Mouse (Mus musculus) intestine, postnatal 0 days (tissue): ENCODE data around the gene Syne1. TPM values are rescaled to one million over a fixed set of nuclear protein-coding genes. Genes with fewer than 3 reads are reported as not detected.

Source experiments
- ATAC-seq: fragments of 200-750 bp; cut with Nextera tagmentation; 2 replicates; pipeline ENCODE4 v1.8.0; 2017; ENCODE audit warnings: mild to moderate bottlenecking, moderate TSS enrichment, moderate library complexity
- H3K27ac ChIP-seq: fragments of 300-500 bp; sonication (generic); 2 replicates; pipeline ENCODE4 v1.5.1; 2014; ENCODE audit warnings: mild to moderate bottlenecking, low read depth, low read length, moderate library complexity
- H3K27me3 ChIP-seq: fragments of 300-500 bp; sonication (generic); replicated peaks from 2 replicates; pipeline ENCODE4 v1.6.1; 2014; ENCODE audit warnings: low read length, mixed read lengths; ENCODE audit not compliant: control insufficient read depth, insufficient read depth
- H3K36me3 ChIP-seq: fragments of 300-500 bp; sonication (generic); 2 replicates; pipeline ENCODE4 v1.6.1; 2014; ENCODE audit warnings: mild to moderate bottlenecking, moderate library complexity; ENCODE audit not compliant: control insufficient read depth, insufficient read depth
- H3K4me1 ChIP-seq: fragments of 300-500 bp; sonication (generic); replicated peaks from 2 replicates; pipeline ENCODE4 v1.6.1; 2014; ENCODE audit warnings: antibody characterized with exemption, low read length, mixed read lengths; ENCODE audit not compliant: control insufficient read depth, insufficient read depth
- H3K4me2 ChIP-seq: fragments of 300-500 bp; sonication (generic); replicated peaks from 2 replicates; pipeline ENCODE4 v1.6.1; 2014; ENCODE audit warnings: low read depth, mild to moderate bottlenecking, moderate library complexity
- H3K4me3 ChIP-seq: fragments of 300-500 bp; sonication (generic); 2 replicates; pipeline ENCODE4 v1.5.1; 2014; ENCODE audit warnings: low read depth, low read length
- H3K9ac ChIP-seq: fragments of 300-500 bp; sonication (generic); 2 replicates; pipeline ENCODE4 v1.6.1; 2014; ENCODE audit warnings: mild to moderate bottlenecking, low read depth, low read length
- H3K9me3 ChIP-seq: fragments of 300-500 bp; sonication (generic); 2 replicates; pipeline ENCODE4 v1.6.1; 2016; ENCODE audit warnings: mixed run types; ENCODE audit not compliant: control insufficient read depth
- CTCF ChIP-seq: sonication (generic); IDR thresholded peaks from 2 replicates; pipeline ENCODE4 v1.5.1; 2016; ENCODE audit warnings: low read depth, mild to moderate bottlenecking, control low read depth, antibody characterized with exemption, moderate library complexity
- WGBS: fragments of 180-500 bp; shearing (Covaris S2); extraction: QIAGEN DNeasy Blood & Tissue Kit; methylation state at CpG from one replicate; pipeline ENCODE4 v1.1.7; 2014; 5-methylcytosine and 5-hydroxymethylcytosine counted together
- polyA plus RNA-seq: library from polyadenylated mRNA; unstranded; fragments of >200 nt; fragmentation: Nextera tagmentation; extraction: Ambion mirVana; gene quantifications from 2 replicates; pipeline ENCODE4 v1.2.1, GENCODE M21; 2015

Gene Syne1
- polyA plus RNA-seq, 1 experiment from 2014 or later = 4.3 TPM

GRCm38 (mm10) chr10:5250702-5251101 is 300.6 kb downstream of the Syne1 start:
- no peak overlapping the region for H3K27ac ChIP-seq
- H3K4me3 ChIP-seq = no peak overlapping the region
- H3K36me3 ChIP-seq = peaks cover 13% of the 10 kb centered on the region; the same call in 1 of the 2 replicates
- no peaks in the 10 kb centered on the region for H3K4me1 ChIP-seq
- no peak for TF ChIP-seq CTCF
- WGBS = 55% methylated on average over 10 of the region's 10 CpGs
- no peak overlapping the region for H3K9ac ChIP-seq
- ATAC-seq = no peak
- H3K4me2 ChIP-seq = no peak overlapping the region
- no peaks in the 10 kb centered on the region for H3K9me3 ChIP-seq
- H3K27me3 ChIP-seq = no peaks in the 10 kb centered on the region

- 85% methylated on average over 4 of the region's 4 CpGs for WGBS
- ATAC-seq = no peak
- Histone ChIP-seq H3K27me3 (no peaks in the 10 kb centered on the region), H3K9me3 (no peaks in the 10 kb centered on the region), H3K9ac (no peak overlapping the region), H3K4me3 (no peak overlapping the region), H3K4me2 (no peak overlapping the region), H3K27ac (no peak overlapping the region), H3K4me1 (no peaks in the 10 kb centered on the region), H3K36me3 (peaks cover 8% of the 10 kb centered on the region; the same call in 1 of the 2 replicates)
- TF ChIP-seq CTCF = no peak
Observed at GRCm38 (mm10) chr10:5239680-5240079, 311.6 kb downstream of the Syne1 start.

DNA sequence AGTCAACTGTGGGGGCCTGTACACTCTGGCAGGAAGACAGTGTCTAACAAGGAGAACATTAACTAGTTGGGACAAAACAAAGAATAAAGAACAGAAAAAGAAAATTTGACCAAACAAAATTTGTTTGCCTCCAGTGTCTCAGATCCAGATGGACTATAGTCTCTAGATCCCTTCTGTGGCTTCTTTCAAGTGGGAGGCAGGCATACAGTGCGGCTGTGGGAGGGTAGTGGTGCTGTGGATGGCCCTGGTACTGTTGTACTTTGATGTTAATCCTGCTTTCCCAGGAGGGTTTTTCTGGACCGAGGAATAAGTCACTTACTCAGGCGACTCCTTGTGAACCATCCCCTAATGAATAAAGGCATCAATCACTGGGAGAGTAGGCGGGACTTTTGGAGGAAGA is 314.4 kb downstream of the Syne1 start:
- no peak for TF ChIP-seq CTCF

GRCm38 (mm10) chr10:5236171-5236570 is 315.1 kb downstream of the Syne1 start:
- no peak overlapping the region for H3K4me3 ChIP-seq
- H3K4me1 ChIP-seq = no peaks in the 10 kb centered on the region
- no peaks in the 10 kb centered on the region for H3K9me3 ChIP-seq
- no peak for ATAC-seq
- no peak for TF ChIP-seq CTCF
- no peak overlapping the region for H3K4me2 ChIP-seq
- no peak overlapping the region for H3K9ac ChIP-seq
- H3K27me3 ChIP-seq = no peaks in the 10 kb centered on the region
- WGBS = 89% methylated on average over 3 of the region's 3 CpGs
- peaks cover 11% of the 10 kb centered on the region; the same call in 1 of the 2 replicates for H3K36me3 ChIP-seq
- no peak overlapping the region for H3K27ac ChIP-seq

More for the DNA sequence above, 314.4 kb downstream of the Syne1 start:
- Histone ChIP-seq H3K36me3 (peaks cover 11% of the 10 kb centered on the region; the same call in 1 of the 2 replicates), H3K4me2 (no peak overlapping the region), H3K9me3 (no peaks in the 10 kb centered on the region), H3K27ac (no peak overlapping the region), H3K4me1 (no peaks in the 10 kb centered on the region), H3K9ac (no peak overlapping the region), H3K4me3 (no peak overlapping the region), H3K27me3 (no peaks in the 10 kb centered on the region)
- no peak for ATAC-seq
- 62% methylated on average over 4 of the region's 4 CpGs for WGBS

- no peak overlapping the region for H3K4me3 ChIP-seq
- no peaks in the 10 kb centered on the region for H3K9me3 ChIP-seq
- TF ChIP-seq CTCF = no peak
- no peak overlapping the region for H3K4me2 ChIP-seq
- H3K36me3 ChIP-seq = peaks cover 11% of the 10 kb centered on the region; the same call in 1 of the 2 replicates
- H3K27ac ChIP-seq = no peak overlapping the region
- WGBS = 65% methylated on average over 9 of the region's 9 CpGs
- H3K27me3 ChIP-seq = no peaks in the 10 kb centered on the region
- ATAC-seq = no peak
- H3K9ac ChIP-seq = no peak overlapping the region
- no peaks in the 10 kb centered on the region for H3K4me1 ChIP-seq
Observed at GRCm38 (mm10) chr10:5234721-5235501, 316.4 kb downstream of the Syne1 start.

- Histone ChIP-seq H3K27ac (no peak overlapping the region), H3K4me2 (no peak overlapping the region), H3K27me3 (no peaks in the 10 kb centered on the region), H3K9me3 (no peaks in the 10 kb centered on the region), H3K36me3 (peaks cover 17% of the 10 kb centered on the region; the same call in 1 of the 2 replicates), H3K4me1 (no peaks in the 10 kb centered on the region), H3K4me3 (no peak overlapping the region), H3K9ac (no peak overlapping the region)
- TF ChIP-seq CTCF = no peak
- ATAC-seq = no peak
- WGBS = 94% methylated on average over 8 of the region's 8 CpGs
Observed at GRCm38 (mm10) chr10:5229129-5229528, 322.2 kb downstream of the Syne1 start.
